Mouse (Mus musculus) gastrocnemius, postnatal 14 days (tissue): Measurements from ENCODE around the gene Trmo. TPM values are rescaled to one million over a fixed set of nuclear protein-coding genes. Genes with fewer than 3 reads are reported as not detected.

Source experiments
- DNase-seq: peaks from one replicate; pipeline ENCODE4 v3.0.0; 2021; ENCODE audit warnings: mixed read lengths
- intact Hi-C: fragments of 180-260 bp; cut with DNase I; formaldehyde crosslinking; loops from one replicate; pipeline ENCODE4 v1.15.1; 2025; ENCODE audit warnings: low total_unique reads
- total RNA-seq, 2 experiments: library from RNA; stranded (reverse); gene quantifications; 2 replicates each; pipeline ENCODE4 v1.2.3; 2021

The Trmo gene
- total RNA-seq, 2 experiments from 2014 or later: 3.0 to 3.1 TPM

- no peak for DNase-seq
- intact Hi-C loops: loop anchor here (5.0 kb wide), 1 partner anchor 64 kb away; the partner anchor contains the start of gene Anp32b
Observed at GRCm38 (mm10) chr4:46388556-46388955, 681 bp downstream of the Trmo start.

GRCm38 (mm10) chr4:46374869-46375368 is 14.3 kb downstream of the Trmo start:
- peak; percentile 81 for DNase-seq
- intact Hi-C loops: no loop called here

- no peak for DNase-seq
- intact Hi-C loops: no loop called here
Observed at GRCm38 (mm10) chr4:46374455-46374854, 14.8 kb downstream of the Trmo start.

GRCm38 (mm10) chr4:46371030-46371429 is 18.2 kb downstream of the Trmo start:
- peak; percentile 75 for DNase-seq
- intact Hi-C loops: no loop called here

GRCm38 (mm10) chr4:46370406-46370805 is 18.8 kb downstream of the Trmo start:
- DNase-seq: no peak
- intact Hi-C loops: no loop called here

- intact Hi-C loops: no loop called here
- no peak for DNase-seq
Observed at GRCm38 (mm10) chr4:46369070-46369469, 20.2 kb downstream of the Trmo start.

GRCm38 (mm10) chr4:46367487-46367959 is 21.7 kb downstream of the Trmo start:
- no peak for DNase-seq
- intact Hi-C loops: no loop called here

- no peak for DNase-seq
- intact Hi-C loops: no loop called here
Observed at GRCm38 (mm10) chr4:46364360-46364759, 24.9 kb downstream of the Trmo start.

GRCm38 (mm10) chr4:46361258-46361657 is 28.0 kb downstream of the Trmo start:
- intact Hi-C loops: no loop called here
- DNase-seq: no peak

GRCm38 (mm10) chr4:46359539-46360253 is 29.5 kb downstream of the Trmo start:
- no peak for DNase-seq
- intact Hi-C loops: no loop called here

GRCm38 (mm10) chr4:46356351-46357133 is 32.7 kb downstream of the Trmo start:
- intact Hi-C loops: no loop called here
- DNase-seq: peak; percentile 69

GRCm38 (mm10) chr4:46353045-46353444 is 36.2 kb downstream of the Trmo start:
- intact Hi-C loops: no loop called here
- no peak for DNase-seq

GRCm38 (mm10) chr4:46349530-46349929 is 39.7 kb downstream of the Trmo start:
- intact Hi-C loops: loop anchor here (10.0 kb wide), 1 partner anchor 145 kb away; no protein-coding TSS in a partner anchor
- no peak for DNase-seq

- DNase-seq: no peak
- intact Hi-C loops: loop anchor here (10.0 kb wide), 1 partner anchor 144 kb away; no protein-coding TSS in a partner anchor
Observed at GRCm38 (mm10) chr4:46348897-46349296, 40.3 kb downstream of the Trmo start.

- DNase-seq: no peak
- intact Hi-C loops: loop anchor here (10.0 kb wide), 1 partner anchor 143 kb away; no protein-coding TSS in a partner anchor
Observed at GRCm38 (mm10) chr4:46347580-46348515, 41.4 kb downstream of the Trmo start.

GRCm38 (mm10) chr4:46347141-46347540 is 42.1 kb downstream of the Trmo start:
- DNase-seq: no peak
- intact Hi-C loops: loop anchor here (10.0 kb wide), 1 partner anchor 142 kb away; no protein-coding TSS in a partner anchor

- intact Hi-C loops: loop anchor here (10.0 kb wide), 1 partner anchor 141 kb away; no protein-coding TSS in a partner anchor
- no peak for DNase-seq
Observed at GRCm38 (mm10) chr4:46346221-46346620, 43.0 kb downstream of the Trmo start.

GRCm38 (mm10) chr4:46345773-46346100 is 43.5 kb downstream of the Trmo start:
- intact Hi-C loops: loop anchor here (10.0 kb wide), 1 partner anchor 141 kb away; no protein-coding TSS in a partner anchor
- no peak for DNase-seq
